Mouse (Mus musculus) cerebellum, postnatal 10 days (tissue): ENCODE measurements at regions not wholly inside any gene's neighbourhood (a gene's known extent, or its start where the extent isn't known, plus 50 kb on each side); places are given as distances from the start of the nearest gene placed in this dataset.

Source experiments
- DNase-seq, 2 experiments: peaks; one replicate each; pipeline ENCODE4 v3.0.0; 2021; ENCODE audit warnings: mixed read lengths in 2 of 2

GRCm38 (mm10) chr3:38697349-38697748, 189.4 kb upstream of the Fat4 start:
- DNase-seq, result no peak

DNA sequence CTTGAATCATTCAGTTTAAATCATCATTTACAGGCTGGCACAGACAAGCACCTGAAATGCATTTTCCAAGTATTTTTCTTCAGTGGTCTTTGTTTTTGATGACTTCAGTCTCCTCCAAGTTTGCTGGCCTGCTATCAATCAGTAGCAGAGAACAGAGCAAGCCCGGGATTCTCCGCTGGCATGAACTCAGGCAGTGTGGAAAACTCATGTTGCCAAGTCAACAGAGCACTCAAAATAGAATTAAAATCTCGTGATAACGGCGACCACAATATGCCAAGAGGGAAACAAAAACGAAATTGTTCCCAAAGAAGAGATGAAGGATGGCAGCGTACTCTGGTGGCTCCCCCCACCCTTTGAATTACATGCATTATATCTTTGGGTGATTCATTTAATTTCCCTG, 190.9 kb upstream of the Fat4 start:
- DNase-seq, result peak; percentile 9 to 24

DNA sequence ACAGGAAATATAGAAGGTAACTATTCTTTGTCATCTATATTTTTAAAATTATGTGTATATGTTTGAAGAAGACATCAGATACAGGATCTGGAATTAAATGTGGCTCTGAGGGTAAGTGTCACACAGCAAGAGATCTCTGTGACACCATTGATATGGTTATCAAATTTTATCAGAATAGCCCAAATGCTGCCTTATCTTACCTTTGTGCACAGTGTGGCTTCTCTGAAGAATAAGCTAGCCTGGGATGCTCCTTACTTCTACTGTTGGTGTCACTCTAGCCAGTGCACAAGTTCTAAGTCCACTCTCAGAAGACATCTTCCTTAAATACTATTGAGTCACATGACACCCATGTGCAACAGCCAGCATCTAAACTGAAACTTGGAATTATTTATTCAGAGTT, 194.0 kb upstream of the Fat4 start:
- no peak for DNase-seq

- DNase-seq, result no peak
Measured at GRCm38 (mm10) chr3:38684247-38684991, 199.8 kb upstream of the Ankrd50 start.

DNA sequence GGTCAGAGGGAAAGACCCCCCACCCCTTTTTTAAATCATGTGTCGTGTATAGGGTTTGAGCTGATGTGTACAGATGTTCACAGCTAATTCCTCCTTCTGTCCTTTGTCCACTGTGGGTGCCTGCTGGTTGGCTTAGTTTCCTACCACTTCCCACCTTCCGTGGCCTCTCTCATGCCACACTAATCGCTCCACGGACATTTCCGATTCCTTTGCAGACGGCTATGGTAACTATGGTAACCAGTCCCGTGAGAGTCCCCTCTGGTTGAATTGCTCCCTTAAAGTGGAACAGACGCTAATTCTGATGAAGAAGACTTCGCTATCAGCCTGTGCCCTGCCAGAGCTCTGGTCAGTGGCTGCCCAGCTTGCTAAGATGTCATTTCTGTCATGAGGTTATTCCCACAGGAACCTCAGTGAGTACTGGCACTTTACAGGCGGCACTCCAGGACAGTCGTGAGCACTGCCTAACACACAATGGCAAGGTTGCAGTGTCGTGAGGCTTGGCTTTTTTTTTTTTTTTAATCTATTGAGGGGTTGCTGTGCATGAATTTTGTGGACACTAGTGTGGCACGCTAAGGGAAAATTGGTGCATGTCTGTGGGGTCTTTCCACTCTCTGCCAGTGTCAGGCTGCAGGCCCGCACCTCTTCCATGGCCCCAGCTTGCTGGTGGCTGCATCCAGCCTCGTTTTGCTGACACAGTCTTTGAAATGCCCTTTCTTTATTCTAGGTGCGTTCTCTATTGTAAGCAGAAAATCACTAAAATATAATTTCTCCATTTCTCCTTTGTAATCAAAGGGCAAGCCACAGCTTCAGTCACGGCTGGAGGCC, 179.2 kb upstream of the Ankrd50 start:
- DNase-seq, result peak; percentile 75 to 76

GRCm38 (mm10) chr3:38663023-38663422, 178.4 kb upstream of the Ankrd50 start:
- DNase-seq, result peak; percentile 34 to 49

DNA sequence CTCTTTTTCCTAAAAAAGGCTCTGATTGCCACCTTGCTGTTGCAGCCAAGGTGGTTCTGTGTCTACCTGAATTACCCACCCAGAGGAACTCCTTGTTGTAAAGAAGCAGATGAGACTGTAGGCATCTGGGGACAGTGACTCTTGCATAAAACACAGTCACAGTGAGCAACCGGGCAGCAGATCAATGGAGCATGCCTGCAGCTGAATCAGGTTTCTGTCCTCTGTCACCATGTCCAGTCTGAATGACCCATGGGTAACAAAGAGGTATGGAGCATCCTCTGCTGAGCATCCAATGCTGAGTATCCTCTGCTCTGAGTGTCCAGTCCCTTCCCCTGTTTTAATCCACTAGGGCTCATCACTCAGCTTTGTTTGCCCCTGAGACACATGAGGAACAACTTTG, 172.1 kb upstream of the Ankrd50 start:
- no peak for DNase-seq

DNA sequence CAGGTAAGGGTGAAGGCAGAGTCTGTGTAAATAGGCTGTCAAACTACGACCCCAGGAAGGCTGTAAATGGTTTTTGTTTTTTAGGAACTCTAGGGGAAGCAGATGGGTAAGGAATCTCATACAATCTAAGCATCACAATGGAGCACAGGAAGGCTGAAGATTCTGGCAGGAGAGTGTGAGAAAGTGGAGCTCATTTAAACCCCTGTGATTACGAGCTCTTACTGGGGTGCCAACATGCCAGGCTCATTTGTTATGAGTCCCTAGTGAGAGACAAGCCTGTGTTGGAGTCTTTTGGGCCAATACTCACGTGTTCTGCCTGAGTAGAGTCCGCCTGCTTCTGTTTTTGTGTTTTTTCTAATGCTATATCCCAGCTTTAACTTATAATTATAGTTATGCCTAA, 169.3 kb upstream of the Ankrd50 start:
- no peak for DNase-seq

GRCm38 (mm10) chr3:38652985-38653685, 168.5 kb upstream of the Ankrd50 start:
- DNase-seq, result peak in 1 of 2 experiments; percentile 13

DNA sequence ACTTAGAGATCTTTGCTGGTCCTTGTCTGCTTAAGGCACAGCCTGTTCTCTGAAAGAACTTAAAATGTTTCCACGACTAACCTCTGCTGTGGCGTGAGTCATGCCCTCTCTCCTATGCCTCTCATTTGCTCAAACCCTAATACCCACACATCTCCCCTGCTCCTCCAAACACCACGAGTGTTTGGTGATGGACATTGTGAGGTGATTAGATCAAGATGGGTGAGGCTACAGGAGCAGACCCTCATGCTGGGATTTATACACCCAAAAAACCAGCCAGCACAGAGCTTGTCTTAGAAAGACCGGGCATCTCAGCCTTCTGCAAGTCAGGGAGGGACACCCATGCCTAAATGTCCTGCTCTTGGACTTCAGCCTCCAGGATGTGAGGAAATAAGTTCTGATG, 165.5 kb upstream of the Ankrd50 start:
- DNase-seq, result no peak

DNA sequence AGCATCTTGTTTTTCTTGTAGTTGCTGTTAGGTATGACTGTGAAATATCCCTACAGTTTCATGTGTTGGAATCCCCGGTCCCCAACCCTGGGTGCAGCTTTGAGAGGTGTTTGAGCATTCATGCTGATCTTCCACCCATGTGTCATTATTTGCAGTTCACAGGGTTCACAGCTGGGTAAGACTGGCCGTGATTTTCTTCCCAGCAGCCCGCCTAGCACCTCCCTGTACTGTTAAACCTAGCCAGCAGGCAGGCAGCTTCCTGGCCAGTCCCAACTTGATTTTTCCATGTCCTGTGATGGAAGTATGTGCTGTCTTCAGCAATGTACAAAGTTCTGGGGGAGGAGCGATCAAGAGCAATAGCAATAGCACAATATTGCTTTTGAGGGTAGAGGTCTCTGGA, 164.0 kb upstream of the Ankrd50 start:
- no peak for DNase-seq

GRCm38 (mm10) chr3:38647737-38648330, 163.2 kb upstream of the Ankrd50 start:
- no peak for DNase-seq

DNA sequence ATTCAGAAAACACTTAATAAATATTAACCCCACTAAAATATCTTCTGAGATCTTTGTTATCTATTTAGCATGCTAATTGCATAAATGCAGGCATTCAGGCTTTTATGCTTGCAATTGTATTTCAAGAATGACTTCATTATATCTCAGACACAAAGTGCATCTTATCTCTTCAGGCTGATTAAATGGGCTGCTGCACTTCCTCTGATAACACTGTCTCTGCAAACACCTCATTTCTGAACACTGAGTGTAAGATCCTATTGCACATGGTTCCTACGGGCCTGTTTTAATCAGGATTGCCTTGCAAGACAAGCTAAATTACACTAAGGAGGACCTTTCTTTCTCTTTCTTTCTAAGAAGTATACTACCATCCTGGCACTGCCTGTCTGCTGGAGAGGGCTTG, 157.1 kb upstream of the Ankrd50 start:
- DNase-seq, result no peak

DNA sequence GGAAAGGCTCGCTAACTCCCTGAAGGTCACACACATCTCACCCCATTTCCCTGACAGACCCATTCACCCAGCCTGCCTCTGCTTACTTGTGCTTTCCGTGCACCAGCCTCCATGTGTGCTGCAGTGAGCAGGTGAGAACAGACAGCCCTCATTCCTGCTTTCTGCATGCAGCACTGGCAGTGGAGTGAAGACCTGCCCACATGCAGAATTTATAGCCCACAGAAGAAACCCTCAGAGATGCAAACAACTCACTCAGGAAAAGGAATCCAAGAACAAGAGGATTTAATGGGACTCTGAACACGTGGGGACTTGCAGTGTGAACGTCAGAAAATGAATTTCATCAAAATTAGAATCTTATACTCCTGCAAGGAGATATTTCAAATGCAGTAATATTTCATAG, 152.2 kb upstream of the Ankrd50 start:
- DNase-seq, result no peak

- DNase-seq, result no peak
Measured at GRCm38 (mm10) chr3:38633347-38633746, 148.7 kb upstream of the Ankrd50 start.

GRCm38 (mm10) chr3:38625575-38626184, 141.0 kb upstream of the Ankrd50 start:
- no peak for DNase-seq

DNA sequence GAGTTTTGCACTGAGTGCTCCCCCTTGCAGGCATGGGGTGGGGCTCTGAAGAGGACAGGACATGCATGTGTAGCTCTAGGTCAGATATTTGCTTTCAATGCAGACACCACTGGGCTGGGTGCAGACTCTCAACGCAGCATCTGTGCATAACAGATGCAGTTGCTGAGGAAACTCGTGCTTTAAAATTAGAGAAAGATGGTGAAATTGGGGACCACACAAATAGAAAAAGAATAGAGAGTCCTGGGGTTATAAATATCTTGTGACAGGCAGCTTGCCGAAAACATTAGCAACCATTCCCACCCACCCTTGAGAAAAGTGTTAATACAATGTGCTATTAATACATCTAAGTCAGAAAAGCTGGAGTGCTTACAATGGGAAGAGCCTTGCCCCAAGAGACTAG, 133.3 kb upstream of the Ankrd50 start:
- no peak for DNase-seq

DNA sequence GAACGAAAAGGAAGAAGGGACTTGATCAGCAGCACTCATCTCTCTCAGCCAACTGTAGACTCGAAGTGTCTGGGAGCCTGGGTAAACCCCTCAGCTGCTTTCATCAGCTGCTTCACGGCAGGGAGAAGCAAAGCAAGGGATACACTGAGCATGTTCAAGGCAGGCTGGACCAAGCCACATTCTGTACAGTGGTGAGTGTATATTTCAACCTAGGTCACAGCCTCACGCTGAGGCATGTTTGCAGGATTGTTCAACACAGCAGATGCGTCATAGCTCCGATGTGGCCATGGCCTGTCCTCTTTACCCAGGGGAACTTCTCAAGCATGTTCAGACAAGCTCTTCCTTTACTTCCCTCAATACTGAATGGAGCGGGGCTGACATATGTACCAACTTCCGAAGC, 132.6 kb upstream of the Ankrd50 start:
- no peak for DNase-seq

GRCm38 (mm10) chr3:38613706-38614105, 129.1 kb upstream of the Ankrd50 start:
- DNase-seq, result no peak

- no peak for DNase-seq
Measured at GRCm38 (mm10) chr3:38591531-38591930, 106.9 kb upstream of the Ankrd50 start.

DNA sequence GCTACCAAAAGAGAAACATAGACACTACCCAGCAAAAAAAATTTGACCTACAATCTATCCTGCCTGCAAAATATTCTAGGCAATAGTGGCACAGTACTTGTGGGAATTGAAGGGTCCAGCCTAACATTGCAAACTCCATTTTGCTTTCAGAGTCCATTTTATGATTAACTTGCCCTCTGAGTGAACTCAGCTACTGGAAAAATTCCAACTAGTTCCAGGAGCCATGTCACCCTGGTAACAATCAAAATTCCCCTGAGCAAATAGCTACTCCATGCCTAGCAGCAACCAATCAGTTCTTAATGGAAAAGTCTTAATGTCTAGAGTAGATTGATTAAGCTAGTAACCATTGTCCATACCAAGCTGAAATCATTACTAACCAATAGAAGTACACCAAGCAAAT, 104.3 kb upstream of the Ankrd50 start:
- no peak for DNase-seq

DNA sequence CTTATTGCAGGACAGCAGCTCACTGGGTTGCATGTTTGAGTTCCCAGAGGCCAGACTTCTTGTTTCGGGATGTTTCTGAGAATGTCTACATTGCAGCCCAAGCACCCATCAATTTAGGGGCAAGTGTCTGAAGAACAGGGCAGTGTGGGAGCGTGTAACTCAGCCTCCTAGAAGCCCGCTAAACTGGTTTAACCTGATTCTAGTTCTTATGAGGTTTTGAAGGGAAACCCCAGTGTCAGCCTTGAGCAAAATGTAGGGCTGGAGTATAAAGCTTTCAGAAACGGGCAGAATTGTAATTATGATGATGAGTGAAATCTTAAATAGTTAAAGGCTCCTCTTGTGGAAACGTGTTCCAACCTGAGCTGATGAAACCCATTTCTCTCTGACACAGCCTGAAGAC, 100.9 kb upstream of the Ankrd50 start:
- no peak for DNase-seq

DNA sequence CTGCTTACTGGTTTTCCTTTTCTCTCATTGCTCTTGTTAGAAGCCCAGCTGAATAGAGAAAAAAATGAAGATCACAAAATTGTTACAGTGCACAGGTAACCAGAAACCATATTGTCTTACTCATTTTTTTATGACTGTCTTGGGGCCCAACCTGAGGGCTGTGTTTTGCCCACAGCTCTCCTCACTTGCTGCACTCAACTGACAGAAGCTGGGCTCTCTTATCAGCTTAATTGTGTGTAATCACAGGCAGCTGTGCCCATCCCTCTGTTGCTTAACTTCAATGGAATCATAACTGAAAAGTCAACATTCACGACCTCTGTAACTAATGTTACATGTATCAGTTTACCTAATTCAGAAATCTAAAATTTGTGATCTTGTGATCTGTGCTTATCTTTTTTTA, 95.1 kb upstream of the Ankrd50 start:
- no peak for DNase-seq
